Mouse (Mus musculus) liver, adult 2 months (tissue): ENCODE data around the gene Il17rd.

Source experiments
- CTCF ChIP-seq: fragments of 200-500 bp; IDR thresholded peaks from 2 replicates; pipeline ENCODE4 v1.5.1; 2011; ENCODE audit warnings: low read depth, low read length, control low read depth
- POLR2A ChIP-seq: fragments of 200-500 bp; IDR thresholded peaks from 2 replicates; pipeline ENCODE4 v1.6.1; 2011; ENCODE audit warnings: low read length, control low read depth; ENCODE audit not compliant: insufficient read depth; ENCODE audit errors: extremely low read depth

- TF ChIP-seq CTCF, result no peak
- TF ChIP-seq POLR2A, result no peak
These were observed 57.4 kb downstream of the Il17rd start for GRCm38 (mm10) chr14:27096133-27096532.
